In genomic region chr11:79063616-79064015, GRCm38 (mm10) we compare ENCODE assay signal across 19 mouse cellular contexts.
DNase-seq lines count a peak whose midpoint lies in the region; ATAC-seq and TF ChIP-seq lines count a peak whose summit lies in the region.
"Had no signal": no experiment of that assay in that cellular context is flagged by ENCODE, and none has a peak within 500 bp of the region (broad histone marks: within the 10 kb centered on the region; RNA-seq: fewer than 3 reads in every experiment).

No protein-coding gene starts in this region.

- 51% methylated on average over 7 of the region's 7 CpGs for WGBS in heart, embryonic 12.5 days
- WGBS in midbrain, embryonic 10.5 days, result 86% methylated on average over 7 of the region's 7 CpGs
- WGBS in midbrain, embryonic 16.5 days, result 77% methylated on average over 7 of the region's 7 CpGs
- WGBS in heart, postnatal 0 days, result 35% methylated on average over 7 of the region's 7 CpGs

- TF ChIP-seq EP300 in heart, postnatal 0 days (IDR thresholded peaks at IDR 0.05; ENCODE audit: low read depth), result no peak

- no peaks in the 10 kb centered on the region for H3K9me3 ChIP-seq in heart, embryonic 12.5 days (replicated peaks)
- H3K9me3 ChIP-seq in midbrain, embryonic 10.5 days (replicated peaks), result no peaks in the 10 kb centered on the region
- H3K9me3 ChIP-seq in midbrain, embryonic 16.5 days (replicated peaks; ENCODE audit: control insufficient read depth, low read length, poor library complexity, severe bottlenecking), result no peaks in the 10 kb centered on the region
- no peaks in the 10 kb centered on the region for H3K9me3 ChIP-seq in heart, postnatal 0 days (replicated peaks; ENCODE audit: control insufficient read depth, low read length)
- H3K9me3 ChIP-seq: G1E had no signal

- H3K27ac ChIP-seq in heart, embryonic 12.5 days (ENCODE audit: poor library complexity, severe bottlenecking), result peak overlapping the region; percentile 77
- H3K27ac ChIP-seq in midbrain, embryonic 10.5 days (replicated peaks), result 0 out of 2 replicates have a peak overlapping the region, but pooled peaks have one; percentile 6
- H3K27ac ChIP-seq in midbrain, embryonic 16.5 days (ENCODE audit: low read length), result no peak overlapping the region
- peak overlapping the region; percentile 28 for H3K27ac ChIP-seq in heart, postnatal 0 days (ENCODE audit: low read depth)

- H3K4me1 ChIP-seq in heart, embryonic 12.5 days (replicated peaks), result peaks cover 75% of the 10 kb centered on the region
- H3K4me1 ChIP-seq in midbrain, embryonic 10.5 days, result peaks cover 13% of the 10 kb centered on the region
- H3K4me1 ChIP-seq in midbrain, embryonic 16.5 days (ENCODE audit: control insufficient read depth, insufficient read depth, low read length), result no peaks in the 10 kb centered on the region; the same call in 1 of the 2 replicates
- H3K4me1 ChIP-seq in heart, postnatal 0 days (ENCODE audit: control insufficient read depth, insufficient read depth), result peaks cover 42% of the 10 kb centered on the region

- H3K36me3 ChIP-seq in heart, embryonic 12.5 days, result no peaks in the 10 kb centered on the region
- no peaks in the 10 kb centered on the region for H3K36me3 ChIP-seq in midbrain, embryonic 10.5 days
- no peaks in the 10 kb centered on the region for H3K36me3 ChIP-seq in midbrain, embryonic 16.5 days (ENCODE audit: control insufficient read depth, insufficient read depth, low read length)
- no peaks in the 10 kb centered on the region for H3K36me3 ChIP-seq in heart, postnatal 0 days (replicated peaks; ENCODE audit: control insufficient read depth, insufficient read depth, low read length)
- H3K36me3 ChIP-seq: G1E had no signal

- H3K4me3 ChIP-seq in heart, embryonic 12.5 days, result no peak overlapping the region
- H3K4me3 ChIP-seq in midbrain, embryonic 10.5 days, result no peak overlapping the region
- no peak overlapping the region for H3K4me3 ChIP-seq in midbrain, embryonic 16.5 days (ENCODE audit: low read depth, low read length)
- no peak overlapping the region for H3K4me3 ChIP-seq in heart, postnatal 0 days (ENCODE audit: low read depth, low read length)

- no peak for TF ChIP-seq CTCF in heart, postnatal 0 days (IDR thresholded peaks at IDR 0.05; ENCODE audit: low read depth)

- DNase-seq in gastrocnemius, adult 18-20 months (ENCODE audit: low spot score), result peak; percentile 67
- no peak for DNase-seq in gastrocnemius, postnatal 10 days
- no peak for DNase-seq in heart, adult 8-10 months (ENCODE audit: low spot score)
- DNase-seq in midbrain, embryonic 10.5 days (ENCODE audit: low spot score), result no peak
- peak; percentile 37 for DNase-seq in heart, postnatal 0 days (ENCODE audit: low spot score)
- DNase-seq in right cerebral cortex, postnatal 25 days, result no peak
- DNase-seq: adrenal gland, postnatal 36 days; cerebellum, adult 18-20 months; cerebellum, postnatal 25 days; embryo, embryonic 11 days; kidney, adult 2 months; kidney, postnatal 10 days had no signal

- H3K9ac ChIP-seq in heart, embryonic 12.5 days, result no peak overlapping the region
- no peak overlapping the region for H3K9ac ChIP-seq in midbrain, embryonic 16.5 days (ENCODE audit: low read depth, low read length)
- H3K9ac ChIP-seq in heart, postnatal 0 days (replicated peaks; ENCODE audit: low read depth, low read length), result no peak overlapping the region
- H3K9ac ChIP-seq: forebrain, postnatal 0 days had no signal

- no peaks in the 10 kb centered on the region for H3K27me3 ChIP-seq in heart, embryonic 12.5 days (replicated peaks)
- no peaks in the 10 kb centered on the region for H3K27me3 ChIP-seq in midbrain, embryonic 10.5 days (ENCODE audit: low read depth, poor library complexity, severe bottlenecking)
- no peaks in the 10 kb centered on the region for H3K27me3 ChIP-seq in midbrain, embryonic 16.5 days (ENCODE audit: control insufficient read depth, insufficient read depth, low read depth, low read length)
- H3K27me3 ChIP-seq in heart, postnatal 0 days (ENCODE audit: control insufficient read depth, insufficient read depth, low read length), result no peaks in the 10 kb centered on the region

- ATAC-seq in heart, embryonic 12.5 days (ENCODE audit: insufficient number of reproducible peaks, low FRiP score), result no peak
- no peak for ATAC-seq in midbrain, embryonic 16.5 days
- ATAC-seq in heart, postnatal 0 days (ENCODE audit: insufficient read depth, low read depth), result 0 out of 2 replicates have a peak, but pooled peaks have one; percentile 34
- ATAC-seq: CD4-positive, CD25-positive, alpha-beta regulatory T cell, adult 4 months; inflammation-experienced regulatory T-cells, adult 6 months; lung, postnatal 0 days had no signal

- H3K4me2 ChIP-seq in heart, embryonic 12.5 days, result no peak overlapping the region
- no peak overlapping the region for H3K4me2 ChIP-seq in midbrain, embryonic 16.5 days (ENCODE audit: low read length)
- no peak overlapping the region for H3K4me2 ChIP-seq in heart, postnatal 0 days (ENCODE audit: low read depth, low read length)

Comparison
In these comparisons a context has a peak if more than half of its experiments do, and no peak if none do; other contexts are left out.
1. DNase-seq: peak in gastrocnemius, adult 18-20 months (single experiment) and heart, postnatal 0 days (single experiment); none in gastrocnemius, postnatal 10 days (single experiment), heart, adult 8-10 months (single experiment), midbrain, embryonic 10.5 days (single experiment) and right cerebral cortex, postnatal 25 days (single experiment).